Comparison of ENCODE assay signal across 18 mouse cellular contexts in the genomic region with DNA sequence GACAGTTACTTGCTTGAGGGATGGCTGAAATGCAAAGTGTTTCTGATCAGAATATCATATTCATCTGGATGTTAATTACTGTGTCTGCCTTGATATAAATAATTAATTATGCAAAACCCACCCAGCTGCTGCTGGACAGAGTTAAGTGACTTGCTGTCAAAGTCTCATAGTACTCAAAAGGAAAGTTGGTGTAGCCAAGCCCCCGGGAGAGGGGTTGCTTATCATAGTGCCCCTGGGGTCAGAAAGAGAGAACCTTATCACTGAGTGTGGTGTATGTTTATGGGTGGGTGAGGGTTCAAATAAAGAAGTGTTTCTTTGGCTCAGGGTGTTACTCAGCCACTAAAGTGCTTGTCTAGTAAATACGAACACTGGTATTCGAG.
A peak's percentile ranks its signal among the peaks of the same experiment; 100 is the strongest.
DNase-seq lines count a peak whose midpoint lies in the region; ATAC-seq and TF ChIP-seq lines count a peak whose summit lies in the region.
"Had no signal": no experiment of that assay in that cellular context is flagged by ENCODE, and none has a peak within 500 bp of the region (broad histone marks: within the 10 kb centered on the region; RNA-seq: fewer than 3 reads in every experiment).

No protein-coding gene starts in this region.

- no peaks in the 10 kb centered on the region for H3K36me3 ChIP-seq in neural tube, embryonic 11.5 days (ENCODE audit: control insufficient read depth, insufficient read depth, low read length)
- H3K36me3 ChIP-seq in forebrain, postnatal 0 days (ENCODE audit: insufficient read depth): no peaks in the 10 kb centered on the region
- no peaks in the 10 kb centered on the region for H3K36me3 ChIP-seq in hindbrain, embryonic 16.5 days (ENCODE audit: control insufficient read depth, insufficient read depth, low read length)
- no peaks in the 10 kb centered on the region for H3K36me3 ChIP-seq in neural tube, embryonic 13.5 days
- H3K36me3 ChIP-seq: limb, embryonic 15.5 days; liver, embryonic 15.5 days had no signal

- 0 out of 2 replicates have a peak overlapping the region, but pooled peaks have one; percentile 56 for H3K27ac ChIP-seq in neural tube, embryonic 11.5 days (ENCODE audit: low read depth, low read length)
- H3K27ac ChIP-seq in forebrain, postnatal 0 days (ENCODE audit: low read depth, low read length): peak overlapping the region; percentile 74
- no peak overlapping the region for H3K27ac ChIP-seq in hindbrain, embryonic 16.5 days (ENCODE audit: low read depth, low read length)
- peak overlapping the region; percentile 77 for H3K27ac ChIP-seq in neural tube, embryonic 13.5 days (replicated peaks)
- no peak overlapping the region for H3K27ac ChIP-seq in gastrocnemius, adult 2 months
- H3K27ac ChIP-seq: heart, adult 2 months; limb, embryonic 15.5 days; liver, embryonic 15.5 days had no signal

- no peaks in the 10 kb centered on the region; the same call in 1 of the 2 replicates for H3K4me1 ChIP-seq in neural tube, embryonic 11.5 days (ENCODE audit: control insufficient read depth, insufficient read depth, low read length)
- peaks cover 5% of the 10 kb centered on the region for H3K4me1 ChIP-seq in forebrain, postnatal 0 days (ENCODE audit: insufficient read depth)
- H3K4me1 ChIP-seq in hindbrain, embryonic 16.5 days (ENCODE audit: control insufficient read depth, insufficient read depth, low read depth, low read length): peaks cover 8% of the 10 kb centered on the region; the same call in 1 of the 2 replicates
- peaks cover 15% of the 10 kb centered on the region for H3K4me1 ChIP-seq in neural tube, embryonic 13.5 days (replicated peaks)
- H3K4me1 ChIP-seq: limb, embryonic 15.5 days; liver, embryonic 15.5 days had no signal

- 88% methylated on average over 3 of the region's 3 CpGs for WGBS in neural tube, embryonic 11.5 days
- 48% methylated on average over 3 of the region's 3 CpGs for WGBS in forebrain, postnatal 0 days
- 63% methylated on average over 3 of the region's 3 CpGs for WGBS in hindbrain, embryonic 16.5 days
- 71% methylated on average over 3 of the region's 3 CpGs for WGBS in neural tube, embryonic 13.5 days

- no peak overlapping the region for H3K4me3 ChIP-seq in neural tube, embryonic 11.5 days (ENCODE audit: low read depth, low read length)
- H3K4me3 ChIP-seq in forebrain, postnatal 0 days (ENCODE audit: low read depth, low read length): no peak overlapping the region
- H3K4me3 ChIP-seq in hindbrain, embryonic 16.5 days (ENCODE audit: low read length): no peak overlapping the region
- no peak overlapping the region for H3K4me3 ChIP-seq in neural tube, embryonic 13.5 days
- no peak overlapping the region for H3K4me3 ChIP-seq in gastrocnemius, adult 2 months
- H3K4me3 ChIP-seq: heart, adult 2 months; limb, embryonic 15.5 days; liver, embryonic 15.5 days had no signal

- intact Hi-C loops in gastrocnemius, adult 2 months (cut with DNase I): no loop called here

- no peak overlapping the region for H3K9ac ChIP-seq in neural tube, embryonic 11.5 days (ENCODE audit: low read length)
- H3K9ac ChIP-seq in forebrain, postnatal 0 days: no peak overlapping the region
- H3K9ac ChIP-seq in hindbrain, embryonic 16.5 days (ENCODE audit: low read depth, low read length): no peak overlapping the region; the same call in 1 of the 2 replicates
- no peak overlapping the region for H3K9ac ChIP-seq in neural tube, embryonic 13.5 days
- H3K9ac ChIP-seq: limb, embryonic 15.5 days; liver, embryonic 15.5 days had no signal

- no peak for ATAC-seq in neural tube, embryonic 11.5 days (ENCODE audit: insufficient read depth, low FRiP score, low TSS enrichment)
- ATAC-seq in forebrain, postnatal 0 days: no peak; the same call in 1 of the 2 replicates
- peak; percentile 14; the same call in 1 of the 2 replicates for ATAC-seq in hindbrain, embryonic 16.5 days
- 0 out of 2 replicates have a peak, but pooled peaks have one; percentile 23 for ATAC-seq in neural tube, embryonic 13.5 days (ENCODE audit: low read depth)
- no peak for ATAC-seq in frontal cortex, adult (ENCODE audit: low TSS enrichment)
- ATAC-seq: intestine, postnatal 0 days; lung, postnatal 0 days had no signal

- H3K27me3 ChIP-seq in neural tube, embryonic 11.5 days (ENCODE audit: control insufficient read depth, insufficient read depth, low read length): no peaks in the 10 kb centered on the region
- no peaks in the 10 kb centered on the region for H3K27me3 ChIP-seq in forebrain, postnatal 0 days (ENCODE audit: insufficient read depth, low read length)
- H3K27me3 ChIP-seq in hindbrain, embryonic 16.5 days (replicated peaks; ENCODE audit: control insufficient read depth, insufficient read depth, low read length): no peaks in the 10 kb centered on the region
- H3K27me3 ChIP-seq in neural tube, embryonic 13.5 days: no peaks in the 10 kb centered on the region
- H3K27me3 ChIP-seq: limb, embryonic 15.5 days; liver, embryonic 15.5 days had no signal

- H3K4me2 ChIP-seq in neural tube, embryonic 11.5 days (ENCODE audit: low read depth): no peak overlapping the region
- no peak overlapping the region for H3K4me2 ChIP-seq in forebrain, postnatal 0 days (ENCODE audit: low read depth)
- no peak overlapping the region for H3K4me2 ChIP-seq in hindbrain, embryonic 16.5 days (ENCODE audit: low read length)
- no peak overlapping the region for H3K4me2 ChIP-seq in neural tube, embryonic 13.5 days
- H3K4me2 ChIP-seq: limb, embryonic 15.5 days; liver, embryonic 15.5 days had no signal

- no peaks in the 10 kb centered on the region for H3K9me3 ChIP-seq in neural tube, embryonic 11.5 days (ENCODE audit: control insufficient read depth, low read length)
- H3K9me3 ChIP-seq in forebrain, postnatal 0 days (ENCODE audit: low read length): no peaks in the 10 kb centered on the region
- H3K9me3 ChIP-seq in hindbrain, embryonic 16.5 days (ENCODE audit: control insufficient read depth, low read length): no peaks in the 10 kb centered on the region
- H3K9me3 ChIP-seq in neural tube, embryonic 13.5 days: no peaks in the 10 kb centered on the region
- H3K9me3 ChIP-seq: limb, embryonic 15.5 days; liver, embryonic 15.5 days had no signal

- DNase-seq in neural tube, embryonic 11.5 days (ENCODE audit: low spot score): no peak
- no peak for DNase-seq in neural tube, embryonic 10.5 days (ENCODE audit: extremely low spot score, low spot score)
- DNase-seq in forebrain, postnatal 0 days: no peak
- no peak for DNase-seq in gastrocnemius, adult 2 months
- no peak for DNase-seq in kidney, adult 8-10 months
- DNase-seq: cerebellum, adult 2 months; gastrocnemius, postnatal 14 days; heart, adult 2 months; heart, postnatal 4 days; kidney, postnatal 10 days; thymus, postnatal 36 days had no signal

- no peak for TF ChIP-seq CTCF in forebrain, postnatal 0 days (IDR thresholded peaks at IDR 0.05; ENCODE audit: low read depth)
- TF ChIP-seq CTCF in gastrocnemius, adult 2 months (IDR thresholded peaks at IDR 0.05): no peak

Comparison
In these comparisons a context has a peak if more than half of its experiments do, and no peak if none do; other contexts are left out.
1. ATAC-seq: peak in hindbrain, embryonic 16.5 days (single experiment) and neural tube, embryonic 13.5 days (single experiment); none in neural tube, embryonic 11.5 days (single experiment), forebrain, postnatal 0 days (single experiment) and frontal cortex, adult (single experiment).
2. H3K27ac ChIP-seq: peak in neural tube, embryonic 11.5 days (single experiment), forebrain, postnatal 0 days (single experiment) and neural tube, embryonic 13.5 days (single experiment); none in hindbrain, embryonic 16.5 days (single experiment) and gastrocnemius, adult 2 months (single experiment).